Mouse (Mus musculus): Measurements from ENCODE around the gene Mpped2. TPM values are rescaled to one million over a fixed set of nuclear protein-coding genes. Genes with fewer than 3 reads are reported as not detected.

Gene Mpped2
- total RNA-seq, 2 experiments from 2014 or later, result 40.4 to 41.7 TPM

DNA sequence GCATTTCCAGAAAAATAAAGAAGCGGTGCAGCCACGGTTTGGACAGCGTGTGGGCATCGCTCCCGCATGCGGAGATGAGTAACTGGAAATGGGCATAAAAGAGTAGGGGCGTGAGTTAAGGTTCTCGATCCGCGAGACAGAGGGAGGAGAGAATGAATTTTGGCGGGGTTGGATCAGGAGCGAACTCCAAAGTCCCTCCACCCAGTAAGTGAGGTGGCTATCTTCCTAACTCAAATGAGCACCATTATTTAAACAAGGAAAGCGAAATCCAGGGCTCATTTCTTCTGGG lies 2.6 kb downstream of the Mpped2 start:
- DNase-seq (ENCODE audit: low spot score in 2 of 2), result no peak

GRCm38 (mm10) chr2:106696372-106696771 lies 3.3 kb downstream of the Mpped2 start:
- no peak for DNase-seq (ENCODE audit: low spot score in 2 of 2)

- DNase-seq (ENCODE audit: low spot score in 2 of 2), result no peak
Measured at GRCm38 (mm10) chr2:106705664-106706063, 12.6 kb downstream of the Mpped2 start.

- no peak for DNase-seq (ENCODE audit: low spot score in 2 of 2)
Measured at GRCm38 (mm10) chr2:106707136-106707535, 14.1 kb downstream of the Mpped2 start.

GRCm38 (mm10) chr2:106710862-106711477 lies 17.9 kb downstream of the Mpped2 start:
- DNase-seq (ENCODE audit: low spot score in 2 of 2), result no peak

GRCm38 (mm10) chr2:106711506-106711905 lies 18.4 kb downstream of the Mpped2 start:
- DNase-seq (ENCODE audit: low spot score in 2 of 2), result no peak

DNA sequence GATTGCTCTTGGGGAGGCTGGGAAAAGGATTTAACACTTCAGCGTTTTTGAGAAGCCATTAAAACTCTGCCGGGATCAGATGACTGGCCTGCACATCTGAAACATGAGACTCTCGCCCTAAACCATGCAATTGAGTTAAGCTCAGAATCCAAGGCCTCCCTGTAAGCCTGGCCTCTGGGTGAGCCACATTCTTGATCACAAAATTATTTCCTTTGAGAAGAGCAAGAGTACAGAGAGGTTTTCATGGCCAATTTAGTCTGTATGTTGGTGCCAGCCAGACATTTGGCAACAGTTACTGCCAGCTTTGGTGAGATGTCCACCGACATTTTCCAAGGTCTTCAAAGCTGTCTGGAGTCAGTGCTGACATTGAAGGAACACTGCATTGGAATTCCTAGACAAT lies 20.1 kb downstream of the Mpped2 start:
- DNase-seq (ENCODE audit: low spot score in 2 of 2), result no peak

- DNase-seq (ENCODE audit: low spot score in 2 of 2), result peak in 1 of 2 experiments; percentile 49
Measured at GRCm38 (mm10) chr2:106715674-106716364, 22.8 kb downstream of the Mpped2 start.

DNA sequence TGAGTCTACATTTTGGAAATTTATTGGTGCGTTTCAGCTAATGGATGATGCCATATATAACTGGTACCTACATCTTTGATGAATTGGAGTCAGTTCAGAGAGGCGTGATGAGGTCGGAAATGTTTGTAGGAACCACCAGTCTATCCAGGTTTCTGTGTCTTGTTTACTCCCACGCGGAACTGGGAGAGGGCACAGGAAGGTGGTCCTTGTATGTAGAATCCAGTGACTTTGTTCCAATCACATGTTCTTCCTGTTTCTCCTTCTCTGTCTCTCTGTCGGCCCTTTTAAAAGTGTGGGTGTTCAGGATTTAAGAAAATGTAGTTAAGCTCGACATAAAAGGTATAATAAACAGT lies 23.3 kb downstream of the Mpped2 start:
- no peak for DNase-seq (ENCODE audit: low spot score in 2 of 2)

- peak in 1 of 2 experiments; percentile 45 for DNase-seq (ENCODE audit: low spot score in 2 of 2)
Measured at GRCm38 (mm10) chr2:106718888-106719287, 25.8 kb downstream of the Mpped2 start.

DNA sequence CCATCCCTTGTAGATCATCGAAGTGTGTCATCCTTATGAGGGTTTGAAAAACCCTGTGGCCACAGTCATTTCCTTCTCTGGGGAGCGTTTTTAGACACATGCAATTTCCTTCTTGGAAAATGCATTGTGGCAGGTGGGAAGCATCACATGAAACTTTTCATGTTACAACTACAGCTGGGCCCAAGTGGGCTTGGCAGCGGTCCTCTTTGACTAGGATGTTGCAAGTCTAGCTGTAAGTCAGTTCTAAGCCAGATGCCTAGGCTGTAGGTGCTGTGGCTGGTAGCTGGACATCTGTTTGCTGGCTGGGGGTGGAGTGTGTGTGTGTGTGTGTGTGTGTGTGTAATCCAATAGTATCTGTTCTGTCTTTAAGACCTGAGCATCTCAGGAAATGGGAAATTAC lies 26.4 kb downstream of the Mpped2 start:
- DNase-seq (ENCODE audit: low spot score in 2 of 2), result no peak

DNA sequence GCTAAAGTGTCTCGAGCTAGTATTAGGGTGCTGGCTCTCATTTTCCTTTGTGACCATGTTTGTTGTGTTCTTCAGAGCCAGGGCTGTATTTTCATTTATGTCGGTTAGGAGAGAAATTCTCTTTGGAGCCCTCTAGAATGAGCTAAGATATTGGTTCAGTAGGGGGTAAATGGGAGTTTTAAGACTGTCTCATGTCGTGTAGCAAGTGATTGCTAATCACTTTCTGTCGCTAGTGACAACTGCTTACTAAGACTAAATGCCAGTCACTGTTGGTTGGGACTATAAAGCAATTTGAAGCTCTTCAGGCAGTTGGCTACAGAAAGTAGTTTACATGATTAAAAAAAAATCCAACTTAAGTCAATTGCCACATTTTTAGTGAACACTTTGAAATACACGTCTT lies 27.6 kb downstream of the Mpped2 start:
- DNase-seq (ENCODE audit: low spot score in 2 of 2), result no peak

DNA sequence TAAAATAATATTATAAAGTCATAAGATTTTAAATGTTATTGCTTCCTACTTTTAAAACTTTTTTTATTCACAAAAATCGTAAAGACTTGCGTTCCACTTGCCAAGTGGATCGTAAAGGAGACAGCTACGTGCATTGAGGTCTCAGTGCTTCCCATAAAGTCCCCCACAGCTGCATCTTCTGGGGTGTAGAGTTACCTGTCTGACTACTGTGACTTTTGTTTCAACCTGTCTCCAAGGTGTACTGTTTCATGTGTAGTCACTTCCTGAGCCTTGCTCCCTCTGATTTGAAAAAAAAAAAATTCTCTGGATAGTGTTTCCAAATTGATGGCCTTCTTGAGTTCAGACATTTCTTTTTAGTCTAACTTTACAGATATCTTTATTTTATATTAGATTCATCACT lies 29.0 kb downstream of the Mpped2 start:
- DNase-seq (ENCODE audit: low spot score in 2 of 2), result no peak

DNA sequence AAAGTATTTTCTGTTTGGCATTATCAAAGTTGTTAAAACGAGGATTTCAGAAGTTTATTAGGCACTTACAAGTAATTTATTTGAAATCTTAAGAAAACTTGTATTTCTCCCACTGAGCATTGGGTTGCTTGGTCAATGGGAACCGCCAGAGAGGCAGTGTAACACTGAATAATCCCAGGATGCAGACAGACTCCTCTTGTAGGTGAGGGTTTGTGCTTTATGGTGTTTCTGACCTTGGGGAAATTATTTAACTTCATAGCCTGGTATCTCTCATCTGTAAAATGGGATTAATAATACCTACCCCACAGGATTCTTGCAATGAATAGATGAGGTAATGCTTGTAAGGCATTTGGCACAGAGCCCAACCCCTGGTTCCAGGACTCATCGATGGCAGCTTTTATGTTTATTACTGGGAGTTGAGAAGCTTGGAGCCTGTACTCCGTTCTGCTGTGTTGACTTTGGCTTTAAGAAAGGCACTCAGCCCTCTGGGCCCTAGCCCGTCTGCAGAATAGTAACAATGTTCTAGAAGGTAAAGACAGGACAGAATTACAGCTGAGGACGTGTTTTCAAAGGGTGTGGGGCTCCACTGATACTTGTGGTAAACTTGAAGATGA lies 37.0 kb downstream of the Mpped2 start:
- DNase-seq (ENCODE audit: low spot score in 2 of 2), result no peak

- DNase-seq (ENCODE audit: low spot score in 2 of 2), result peak; percentile 22 to 58
Measured at GRCm38 (mm10) chr2:106730608-106731007, 37.5 kb downstream of the Mpped2 start.

DNA sequence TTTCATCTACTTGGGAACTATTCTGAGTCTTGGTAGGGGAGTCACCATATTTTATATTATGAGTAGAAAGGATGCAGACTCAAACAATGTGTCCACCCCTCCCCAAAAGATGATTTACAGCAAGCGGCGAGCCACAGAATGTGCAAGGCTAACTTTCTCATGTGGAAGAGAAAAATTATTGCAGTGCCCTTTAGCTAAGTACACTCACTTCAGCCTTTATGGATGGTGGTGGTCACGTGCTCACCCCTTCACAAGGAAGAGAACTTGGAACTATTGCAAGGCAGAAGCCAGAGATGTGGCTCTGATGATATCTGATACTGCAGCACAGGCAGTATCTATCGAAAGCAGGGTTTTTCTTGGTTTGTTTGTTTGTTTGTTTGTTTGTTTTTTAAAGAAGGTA lies 38.4 kb downstream of the Mpped2 start:
- DNase-seq (ENCODE audit: low spot score in 2 of 2), result no peak

- no peak for DNase-seq (ENCODE audit: low spot score in 2 of 2)
Measured at GRCm38 (mm10) chr2:106732171-106732570, 39.1 kb downstream of the Mpped2 start.

GRCm38 (mm10) chr2:106733396-106733795 lies 40.3 kb downstream of the Mpped2 start:
- DNase-seq (ENCODE audit: low spot score in 2 of 2), result no peak

DNA sequence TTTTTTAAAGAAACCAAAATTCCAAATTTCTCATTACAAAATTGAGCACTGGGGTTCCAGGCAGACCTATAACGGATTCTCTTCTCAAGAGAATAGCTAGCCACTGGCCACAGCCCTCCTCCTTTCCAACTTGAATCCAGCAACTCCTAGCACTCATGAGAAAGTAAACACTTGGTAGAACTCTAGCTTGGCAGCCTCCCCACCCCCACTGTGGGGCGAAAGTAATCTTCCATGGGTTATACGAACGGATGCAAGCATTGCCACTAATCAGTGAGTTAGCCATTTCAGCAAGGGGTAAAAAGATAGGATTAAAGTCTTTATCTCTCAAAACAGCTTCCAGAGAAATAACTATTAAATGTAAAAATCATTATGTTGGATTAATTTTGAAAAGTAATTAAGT lies 40.9 kb downstream of the Mpped2 start:
- no peak for DNase-seq (ENCODE audit: low spot score in 2 of 2)

DNA sequence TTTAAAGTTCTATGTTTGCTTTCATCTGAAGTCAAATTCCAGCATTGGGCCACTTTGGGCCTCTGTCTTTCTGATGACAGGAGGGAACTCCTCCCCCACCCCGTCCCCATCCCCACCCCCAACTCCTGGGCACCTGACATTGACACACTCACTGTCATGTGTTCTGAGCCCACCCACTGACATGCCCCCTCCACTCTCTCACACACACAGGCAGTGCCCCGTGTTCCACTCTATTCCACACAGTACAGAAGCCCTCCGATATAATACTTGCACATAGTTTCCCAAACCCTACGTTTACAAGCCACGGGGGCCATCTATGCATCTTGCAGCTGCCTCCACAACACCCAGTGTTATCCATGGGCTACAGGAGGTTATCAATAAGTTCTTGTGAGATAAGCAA lies 42.1 kb downstream of the Mpped2 start:
- no peak for DNase-seq (ENCODE audit: low spot score in 2 of 2)

- DNase-seq (ENCODE audit: low spot score in 2 of 2), result no peak
Measured at GRCm38 (mm10) chr2:106735792-106736359, 42.8 kb downstream of the Mpped2 start.

- DNase-seq (ENCODE audit: low spot score in 2 of 2), result no peak
Measured at GRCm38 (mm10) chr2:106738951-106739350, 45.9 kb downstream of the Mpped2 start.

- no peak for DNase-seq (ENCODE audit: low spot score in 2 of 2)
Measured at GRCm38 (mm10) chr2:106744086-106744485, 51.0 kb downstream of the Mpped2 start.

Measured in layer of hippocampus, adult 18-20 months (tissue).